9 mouse cellular contexts compared by ENCODE assay signal in the genomic region with DNA sequence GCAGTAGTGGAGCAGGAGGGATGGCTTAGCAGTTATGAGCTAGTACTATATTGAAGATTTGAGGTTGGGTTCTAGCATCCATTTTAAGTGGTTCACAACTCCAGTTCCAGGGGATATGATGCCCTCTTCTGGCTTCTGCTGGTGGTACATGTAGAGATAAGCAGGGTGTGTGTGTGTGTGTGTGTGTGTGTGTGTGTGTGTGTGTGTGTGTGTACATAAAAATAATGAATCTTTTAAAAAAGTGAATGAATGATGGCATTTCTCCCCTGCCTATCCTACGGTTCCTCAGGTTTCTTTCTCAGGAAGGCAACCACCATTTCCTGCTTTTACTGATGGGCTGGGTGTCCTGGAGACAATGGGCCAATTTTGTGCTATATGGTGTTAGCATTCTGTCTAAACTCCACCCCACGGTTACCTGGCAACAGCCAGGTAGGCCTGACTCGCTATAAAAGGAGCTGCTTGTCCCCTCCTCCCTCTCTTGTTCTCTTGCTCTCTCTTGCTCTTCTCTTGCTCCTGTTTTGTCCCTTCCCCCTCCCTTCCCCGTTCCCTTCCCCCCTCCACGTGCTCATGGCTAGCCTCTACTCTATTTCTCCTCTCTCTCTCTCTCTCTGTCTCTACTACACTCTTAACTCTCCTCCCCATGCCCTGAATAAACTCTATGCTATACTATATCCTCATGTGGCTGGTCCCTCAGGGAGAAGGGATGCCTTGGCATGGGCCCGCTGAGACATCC. TPM values are rescaled to one million over a fixed set of nuclear protein-coding genes. Genes with fewer than 3 reads are reported as not detected.
DNase-seq lines count a peak whose midpoint lies in the region; TF ChIP-seq lines count a peak whose summit lies in the region.
"Had no signal": no experiment of that assay in that cellular context is flagged by ENCODE, and none has a peak within 500 bp of the region (broad histone marks: within the 10 kb centered on the region; RNA-seq: fewer than 3 reads in every experiment).

No protein-coding gene starts in this region.

- peaks cover 14% of the 10 kb centered on the region; the same call in 1 of the 2 replicates for H3K4me1 ChIP-seq in spleen, adult 2 months (ENCODE audit: control insufficient read depth, insufficient read depth, insufficient read length)
- peaks cover 17% of the 10 kb centered on the region for H3K4me1 ChIP-seq in heart, embryonic 10.5 days

- TF ChIP-seq POLR2A in spleen, adult 2 months (IDR thresholded peaks at IDR 0.05; ENCODE audit: low read depth, low read length) = no peak

- no peaks in the 10 kb centered on the region for H3K9me3 ChIP-seq in heart, embryonic 10.5 days
- H3K9me3 ChIP-seq: embryonic facial prominence, embryonic 13.5 days had no signal

- no peaks in the 10 kb centered on the region for H3K27me3 ChIP-seq in spleen, adult 2 months (ENCODE audit: control insufficient read depth, insufficient read depth, low read length)
- no peaks in the 10 kb centered on the region for H3K27me3 ChIP-seq in heart, embryonic 10.5 days (ENCODE audit: insufficient read depth, poor library complexity, severe bottlenecking)
- H3K27me3 ChIP-seq: embryonic facial prominence, embryonic 13.5 days had no signal

- H3K27ac ChIP-seq in spleen, adult 2 months (ENCODE audit: insufficient read depth, low read length) = no peak overlapping the region
- H3K27ac ChIP-seq in heart, embryonic 10.5 days = no peak overlapping the region
- H3K27ac ChIP-seq: embryonic facial prominence, embryonic 13.5 days had no signal

- no peaks in the 10 kb centered on the region for H3K36me3 ChIP-seq in spleen, adult 2 months (ENCODE audit: control insufficient read depth, insufficient read depth, low read length)
- no peaks in the 10 kb centered on the region for H3K36me3 ChIP-seq in heart, embryonic 10.5 days
- H3K36me3 ChIP-seq: embryonic facial prominence, embryonic 13.5 days had no signal

- DNase-seq in heart, postnatal 4 days = peak; percentile 33
- DNase-seq in heart, adult 9 months (ENCODE audit: low spot score in 2 of 2) = no peak
- peak; percentile 89 for DNase-seq in 416B (ENCODE audit: low read depth)
- DNase-seq in MN1 (ENCODE audit: low spot score) = peak; percentile 23
- peak; percentile 86 for DNase-seq in induced T-regulatory cell, adult 2 months (ENCODE audit: low read depth)
- peak; percentile 62 to 67 for DNase-seq in spleen, adult 2 months (ENCODE audit: low read depth in 1 of 2, low spot score in 2 of 2)
- no peak for DNase-seq in heart, embryonic 10.5 days (ENCODE audit: low spot score)
- no peak for DNase-seq in heart, adult 8-10 months (ENCODE audit: low spot score)

- peak; percentile 33; the same call in 1 of the 2 replicates for TF ChIP-seq CTCF in spleen, adult 2 months (IDR thresholded peaks at IDR 0.05; ENCODE audit: extremely low read depth, insufficient read depth, insufficient read length, insufficient replicate concordance)

- no peak overlapping the region for H3K4me3 ChIP-seq in spleen, adult 2 months (ENCODE audit: extremely low read depth, insufficient read depth, insufficient read length)
- H3K4me3 ChIP-seq in heart, embryonic 10.5 days = no peak overlapping the region
- H3K4me3 ChIP-seq: embryonic facial prominence, embryonic 13.5 days had no signal

- 46% methylated on average over 6 of the region's 6 CpGs for WGBS in spleen, adult 2 months
- 32% methylated on average over 6 of the region's 6 CpGs for WGBS in heart, embryonic 10.5 days

RNA-seq across cellular contexts. Expression of gene Leo1, which starts 3.5 kb away (rescaled TPM):
- 10 to 100 TPM; 23.1 to 25.4 TPM for total RNA-seq in heart, postnatal 4 days (2021)
- 2.0 and 2.1 TPM in 2 replicates for polyA plus RNA-seq in spleen, adult 2 months (2012; rRNA removed)
- polyA plus RNA-seq in heart, embryonic 10.5 days (2016; fragmentation: Nextera tagmentation; extraction: Ambion mirVana) = 36.3 and 49.1 TPM in 2 replicates
- total RNA-seq in heart, adult 8-10 months (2022) = 10 to 100 TPM in 3 of 4 experiments, 1 to 10 TPM in 1; 8.9 to 14.0 (median 12.8) TPM

RNA-seq across cellular contexts. Expression of gene Mapk6, which starts 28.0 kb away (rescaled TPM):
- 10 to 100 TPM; 59.7 to 60.7 TPM for total RNA-seq in heart, postnatal 4 days (2021)
- 11.4 and 12.7 TPM in 2 replicates for polyA plus RNA-seq in spleen, adult 2 months (2012; rRNA removed)
- polyA plus RNA-seq in heart, embryonic 10.5 days (2016; fragmentation: Nextera tagmentation; extraction: Ambion mirVana) = 71.2 and 87.1 TPM in 2 replicates
- total RNA-seq in heart, adult 8-10 months (2022) = 10 to 100 TPM; 21.8 to 25.3 (median 22.6) TPM

Comparison
In these comparisons a context has a peak if more than half of its experiments do, and no peak if none do; other contexts are left out.
1. DNase-seq: peak in heart, postnatal 4 days (single experiment), 416B (single experiment), MN1 (single experiment), induced T-regulatory cell, adult 2 months (single experiment) and spleen, adult 2 months (2 of 2); none in heart, adult 9 months (0 of 2), heart, embryonic 10.5 days (single experiment) and heart, adult 8-10 months (single experiment).